Mouse (Mus musculus) ES-Bruce4 (cell line): ENCODE results near the gene Flnc.

ENCODE experiments used
- CTCF ChIP-seq: IDR thresholded peaks from one replicate; pipeline ENCODE4 v1.8.1; 2011; ENCODE audit warnings: low read depth, low read length
- EP300 ChIP-seq: IDR thresholded peaks from 2 replicates; pipeline ENCODE4 v1.6.1; 2011; ENCODE audit warnings: low read depth, low read length; ENCODE audit not compliant: insufficient read depth
- POLR2A ChIP-seq: IDR thresholded peaks from one replicate; pipeline ENCODE4 v1.8.1; 2011; ENCODE audit warnings: low read length; ENCODE audit not compliant: insufficient read depth

GRCm38 (mm10) chr6:29461502-29461901 is 28.4 kb downstream of the Flnc start:
- no peak for TF ChIP-seq POLR2A
- no peak for TF ChIP-seq CTCF
- no peak for TF ChIP-seq EP300
